Mouse (Mus musculus): ENCODE results near the gene Thsd7b. TPM values are rescaled to one million over a fixed set of nuclear protein-coding genes. Genes with fewer than 3 reads are reported as not detected.

The Thsd7b gene
- polyA plus RNA-seq, 1 experiment from 2014 or later, result 0.54 TPM

DNA sequence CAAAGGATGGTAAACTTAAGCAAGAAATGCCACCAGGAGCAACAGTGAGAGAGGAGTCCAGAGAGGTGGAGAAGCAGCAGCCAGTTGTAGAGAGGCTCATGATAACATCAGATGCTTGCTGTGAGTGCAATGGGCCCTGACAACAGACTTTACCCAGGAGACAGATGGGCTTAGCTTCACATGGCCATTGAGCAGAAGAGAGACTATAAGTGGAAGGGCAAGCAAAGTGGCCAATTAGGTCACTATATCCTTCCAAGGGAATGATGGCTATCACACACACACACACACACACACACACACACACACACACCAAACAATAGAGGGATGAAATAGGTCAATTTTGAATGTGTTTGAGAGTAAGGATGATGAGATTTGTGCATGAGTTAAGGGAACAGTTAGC lies 565.4 kb downstream of the Thsd7b start:
- no peak for TF ChIP-seq CTCF (IDR thresholded peaks at IDR 0.05; ENCODE audit: low read depth)
- H3K27me3 ChIP-seq (ENCODE audit: insufficient read depth, low read length), result no peaks in the 10 kb centered on the region
- no peak for ATAC-seq (ENCODE audit: insufficient read depth)
- H3K9ac ChIP-seq, result no peak overlapping the region
- no peak overlapping the region for H3K4me3 ChIP-seq (ENCODE audit: low read depth, low read length)
- H3K4me2 ChIP-seq, result no peak overlapping the region
- no peak for DNase-seq
- no peaks in the 10 kb centered on the region for H3K9me3 ChIP-seq (ENCODE audit: low read depth, low read length)
- H3K36me3 ChIP-seq (ENCODE audit: insufficient read depth), result no peaks in the 10 kb centered on the region
- no peak overlapping the region for H3K27ac ChIP-seq (ENCODE audit: low read depth)
- H3K4me1 ChIP-seq (ENCODE audit: insufficient read depth), result no peaks in the 10 kb centered on the region

GRCm38 (mm10) chr1:129843416-129843815 lies 570.3 kb downstream of the Thsd7b start:
- DNase-seq, result peak; percentile 69
- Histone ChIP-seq H3K36me3 (ENCODE audit: insufficient read depth) (no peaks in the 10 kb centered on the region), H3K4me2 (no peak overlapping the region), H3K27me3 (ENCODE audit: insufficient read depth, low read length) (no peaks in the 10 kb centered on the region), H3K9me3 (ENCODE audit: low read depth, low read length) (no peaks in the 10 kb centered on the region), H3K4me1 (ENCODE audit: insufficient read depth) (no peaks in the 10 kb centered on the region), H3K27ac (ENCODE audit: low read depth) (no peak overlapping the region), H3K9ac (no peak overlapping the region), H3K4me3 (ENCODE audit: low read depth, low read length) (no peak overlapping the region)
- ATAC-seq (ENCODE audit: insufficient read depth), result no peak
- peak; percentile 52 for TF ChIP-seq CTCF (IDR thresholded peaks at IDR 0.05; ENCODE audit: low read depth)
- 48% methylated on average over 2 of the region's 2 CpGs for WGBS

DNA sequence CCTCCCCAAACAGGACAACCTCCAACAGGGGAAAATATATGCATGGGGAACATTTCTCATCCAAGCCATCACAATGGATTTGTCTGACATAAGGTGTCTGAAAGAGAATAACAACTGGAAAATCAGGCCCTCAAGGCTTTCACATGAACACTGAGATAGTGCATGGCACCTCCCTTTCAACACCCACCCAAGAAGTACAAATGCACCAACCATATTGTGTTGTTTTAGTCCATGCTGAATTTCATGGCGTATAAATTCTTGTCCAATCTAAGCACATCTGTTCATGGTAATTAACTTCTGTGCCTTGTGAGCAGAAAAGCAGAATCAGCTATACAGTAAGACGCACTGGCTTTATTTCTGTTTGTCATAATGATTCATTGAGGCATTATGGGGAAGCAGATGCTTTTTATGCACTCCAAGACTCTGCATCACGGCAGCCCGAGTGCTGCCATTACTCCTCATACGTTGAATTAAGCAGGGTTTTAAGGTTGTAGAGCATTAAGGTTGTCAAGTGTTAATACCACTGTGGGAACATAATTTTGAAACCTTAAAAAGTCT lies 577.0 kb downstream of the Thsd7b start:
- no peak overlapping the region for H3K27ac ChIP-seq (ENCODE audit: low read depth)
- H3K4me3 ChIP-seq (ENCODE audit: low read depth, low read length), result no peak overlapping the region
- no peak for ATAC-seq (ENCODE audit: insufficient read depth)
- H3K9ac ChIP-seq, result no peak overlapping the region
- no peak for DNase-seq
- no peaks in the 10 kb centered on the region for H3K4me1 ChIP-seq (ENCODE audit: insufficient read depth)
- 68% methylated on average over 5 of the region's 5 CpGs for WGBS
- no peaks in the 10 kb centered on the region for H3K27me3 ChIP-seq (ENCODE audit: insufficient read depth, low read length)
- H3K36me3 ChIP-seq (ENCODE audit: insufficient read depth), result no peaks in the 10 kb centered on the region
- no peaks in the 10 kb centered on the region for H3K9me3 ChIP-seq (ENCODE audit: low read depth, low read length)
- no peak overlapping the region for H3K4me2 ChIP-seq
- no peak for TF ChIP-seq CTCF (IDR thresholded peaks at IDR 0.05; ENCODE audit: low read depth)

GRCm38 (mm10) chr1:129867714-129868113 lies 594.6 kb downstream of the Thsd7b start:
- no peak for ATAC-seq (ENCODE audit: insufficient read depth)
- no peak for TF ChIP-seq CTCF (IDR thresholded peaks at IDR 0.05; ENCODE audit: low read depth)
- WGBS, result 67% methylated on average over 6 of the region's 6 CpGs

GRCm38 (mm10) chr1:129874355-129874754 lies 601.3 kb downstream of the Thsd7b start:
- Histone ChIP-seq H3K4me1 (ENCODE audit: insufficient read depth) (no peaks in the 10 kb centered on the region), H3K36me3 (ENCODE audit: insufficient read depth) (no peaks in the 10 kb centered on the region), H3K4me3 (ENCODE audit: low read depth, low read length) (no peak overlapping the region), H3K4me2 (no peak overlapping the region), H3K27ac (ENCODE audit: low read depth) (no peak overlapping the region), H3K9me3 (ENCODE audit: low read depth, low read length) (no peaks in the 10 kb centered on the region), H3K27me3 (ENCODE audit: insufficient read depth, low read length) (no peaks in the 10 kb centered on the region), H3K9ac (no peak overlapping the region)
- 52% methylated on average over 4 of the region's 4 CpGs for WGBS
- ATAC-seq (ENCODE audit: insufficient read depth) (no peak), DNase-seq (no peak)
- no peak for TF ChIP-seq CTCF (IDR thresholded peaks at IDR 0.05; ENCODE audit: low read depth)

More at GRCm38 (mm10) chr1:129867714-129868113, 594.6 kb downstream of the Thsd7b start:
- DNase-seq, result no peak
- Histone ChIP-seq H3K4me3 (ENCODE audit: low read depth, low read length) (no peak overlapping the region), H3K9ac (no peak overlapping the region), H3K9me3 (ENCODE audit: low read depth, low read length) (no peaks in the 10 kb centered on the region), H3K36me3 (ENCODE audit: insufficient read depth) (no peaks in the 10 kb centered on the region), H3K4me2 (no peak overlapping the region), H3K27ac (ENCODE audit: low read depth) (no peak overlapping the region), H3K4me1 (ENCODE audit: insufficient read depth) (no peaks in the 10 kb centered on the region), H3K27me3 (ENCODE audit: insufficient read depth, low read length) (no peaks in the 10 kb centered on the region)

GRCm38 (mm10) chr1:129887861-129888260 lies 614.8 kb downstream of the Thsd7b start:
- Histone ChIP-seq H3K36me3 (ENCODE audit: insufficient read depth) (no peaks in the 10 kb centered on the region), H3K27ac (ENCODE audit: low read depth) (no peak overlapping the region), H3K27me3 (ENCODE audit: insufficient read depth, low read length) (no peaks in the 10 kb centered on the region), H3K9ac (no peak overlapping the region), H3K4me2 (no peak overlapping the region), H3K9me3 (ENCODE audit: low read depth, low read length) (no peaks in the 10 kb centered on the region), H3K4me1 (ENCODE audit: insufficient read depth) (no peaks in the 10 kb centered on the region), H3K4me3 (ENCODE audit: low read depth, low read length) (no peak overlapping the region)
- DNase-seq, result no peak
- WGBS, result 39% methylated on average over 1 of the region's 1 CpGs
- no peak for TF ChIP-seq CTCF (IDR thresholded peaks at IDR 0.05; ENCODE audit: low read depth)
- no peak for ATAC-seq (ENCODE audit: insufficient read depth)

DNA sequence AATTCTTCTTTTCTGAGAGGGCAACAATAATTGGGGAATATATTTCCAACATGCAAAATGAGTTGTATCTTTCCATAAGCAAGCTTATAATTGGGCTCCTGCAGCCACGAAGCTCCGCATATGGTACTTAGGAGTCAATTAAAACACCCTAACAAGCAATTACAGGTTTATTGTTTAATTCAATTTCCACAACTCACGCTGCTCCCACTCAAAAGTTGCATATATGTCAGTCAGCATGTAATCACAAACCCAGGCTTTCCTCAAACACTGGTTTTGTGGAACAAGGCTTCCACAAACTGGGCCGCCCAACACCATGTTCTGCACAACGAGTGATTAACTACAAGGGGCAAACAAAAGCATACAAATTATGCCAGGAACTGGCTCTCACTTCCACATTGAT lies 625.0 kb downstream of the Thsd7b start:
- Histone ChIP-seq H3K27ac (ENCODE audit: low read depth) (no peak overlapping the region), H3K36me3 (ENCODE audit: insufficient read depth) (no peaks in the 10 kb centered on the region), H3K9me3 (ENCODE audit: low read depth, low read length) (no peaks in the 10 kb centered on the region), H3K4me3 (ENCODE audit: low read depth, low read length) (no peak overlapping the region), H3K4me1 (ENCODE audit: insufficient read depth) (no peaks in the 10 kb centered on the region), H3K4me2 (no peak overlapping the region), H3K9ac (no peak overlapping the region), H3K27me3 (ENCODE audit: insufficient read depth, low read length) (no peaks in the 10 kb centered on the region)
- WGBS, result 79% methylated on average over 5 of the region's 5 CpGs
- no peak for TF ChIP-seq CTCF (IDR thresholded peaks at IDR 0.05; ENCODE audit: low read depth)
- ATAC-seq (ENCODE audit: insufficient read depth) (no peak), DNase-seq (no peak)

- ATAC-seq (ENCODE audit: insufficient read depth) (no peak), DNase-seq (no peak)
- Histone ChIP-seq H3K9me3 (ENCODE audit: low read depth, low read length) (no peaks in the 10 kb centered on the region), H3K27ac (ENCODE audit: low read depth) (no peak overlapping the region), H3K36me3 (ENCODE audit: insufficient read depth) (no peaks in the 10 kb centered on the region), H3K9ac (no peak overlapping the region), H3K4me3 (ENCODE audit: low read depth, low read length) (no peak overlapping the region), H3K4me1 (ENCODE audit: insufficient read depth) (no peaks in the 10 kb centered on the region), H3K4me2 (no peak overlapping the region), H3K27me3 (ENCODE audit: insufficient read depth, low read length) (no peaks in the 10 kb centered on the region)
- WGBS, result 31% methylated on average over 4 of the region's 4 CpGs
- TF ChIP-seq CTCF (IDR thresholded peaks at IDR 0.05; ENCODE audit: low read depth), result no peak
These were observed 642.4 kb downstream of the Thsd7b start for GRCm38 (mm10) chr1:129915484-129915883.
